Mouse (Mus musculus) spleen, postnatal 10 days (tissue): ENCODE data around the gene Nsd2.
A peak's percentile ranks its signal among the peaks of the same experiment; 100 is the strongest.
"Not testable (repeated sequence)": the region's sequence is repeated elsewhere in the genome, so short reads cannot be mapped to it uniquely, and the experiment has no call there.

Experiments
- DNase-seq, 2 experiments: peaks; one replicate each; pipeline ENCODE4 v3.0.0; 2021 to 2022; ENCODE audit warnings: low spot score in 2 of 2

Nsd2 gene

DNA sequence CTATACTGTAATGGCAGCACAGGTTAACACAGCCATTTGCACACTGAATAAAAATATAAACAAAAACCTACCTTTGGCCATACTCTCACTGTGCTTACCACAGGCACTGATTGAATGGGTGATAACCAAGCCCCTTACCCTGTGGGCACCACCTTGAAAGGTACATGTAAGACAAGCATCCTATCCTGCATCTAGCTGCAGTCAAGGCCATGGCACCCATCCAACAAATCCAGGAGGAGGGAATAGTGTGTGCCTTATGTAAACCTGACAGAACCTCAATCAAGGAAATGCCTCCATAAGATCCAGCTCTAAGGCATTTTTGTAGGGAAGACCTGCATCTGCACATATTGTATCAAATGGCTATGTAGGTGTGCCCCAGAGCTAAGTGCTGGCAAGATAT is 105.6 kb downstream of the Nsd2 start:
- no peak for DNase-seq

GRCm38 (mm10) chr5:33932413-33932812 is 111.9 kb downstream of the Nsd2 start:
- DNase-seq, result no peak

DNA sequence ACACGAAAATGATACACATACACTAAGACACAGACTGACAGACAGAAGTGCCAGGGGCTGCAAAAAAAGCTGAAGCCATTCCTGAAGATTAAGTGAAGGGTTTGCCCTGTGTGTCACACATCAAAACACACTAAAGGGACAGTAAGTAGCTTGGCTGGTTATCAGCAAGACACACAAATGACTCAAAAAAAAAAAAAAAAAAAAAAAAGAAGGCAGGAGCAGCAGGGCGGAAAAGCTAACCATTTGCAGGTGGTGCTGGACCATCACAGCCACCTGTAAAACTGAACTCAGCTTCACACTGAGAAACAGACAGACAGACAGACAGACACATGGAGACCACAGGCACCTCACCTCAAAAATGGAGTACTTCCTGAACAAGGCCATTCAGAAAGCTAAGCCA is 113.6 kb downstream of the Nsd2 start:
- no peak for DNase-seq

GRCm38 (mm10) chr5:33934877-33935276 is 114.4 kb downstream of the Nsd2 start:
- no peak for DNase-seq

DNA sequence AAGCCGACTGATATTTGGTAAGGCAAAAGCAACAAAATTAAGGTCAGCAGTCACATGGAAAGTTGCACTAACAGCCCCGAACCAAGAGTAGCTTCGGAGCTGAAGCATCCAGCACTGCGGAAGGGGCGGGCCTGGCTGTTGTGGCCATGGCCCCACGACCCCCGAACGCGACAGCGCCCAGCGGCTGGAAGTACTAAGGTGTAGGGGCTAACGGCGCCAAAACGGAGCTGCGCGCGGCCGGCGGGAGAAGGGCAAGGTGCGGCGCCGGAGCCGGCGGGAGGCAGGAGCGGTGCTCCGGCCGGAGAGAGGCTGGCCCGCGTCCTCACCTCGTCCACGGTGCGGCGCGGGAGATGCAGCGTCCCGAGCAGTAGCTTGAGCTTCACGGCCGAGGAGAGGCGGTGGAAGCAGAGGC is 115.2 kb downstream of the Nsd2 start:
- peak in 1 of 2 experiments; percentile 73 for DNase-seq

GRCm38 (mm10) chr5:33936120-33936707 is 115.7 kb downstream of the Nsd2 start, which contains the start of gene Nelfa:
Gene Nelfa, minus strand, starts transcription at chr5:33936413.
- DNase-seq, result peak; percentile 92 to 98

DNA sequence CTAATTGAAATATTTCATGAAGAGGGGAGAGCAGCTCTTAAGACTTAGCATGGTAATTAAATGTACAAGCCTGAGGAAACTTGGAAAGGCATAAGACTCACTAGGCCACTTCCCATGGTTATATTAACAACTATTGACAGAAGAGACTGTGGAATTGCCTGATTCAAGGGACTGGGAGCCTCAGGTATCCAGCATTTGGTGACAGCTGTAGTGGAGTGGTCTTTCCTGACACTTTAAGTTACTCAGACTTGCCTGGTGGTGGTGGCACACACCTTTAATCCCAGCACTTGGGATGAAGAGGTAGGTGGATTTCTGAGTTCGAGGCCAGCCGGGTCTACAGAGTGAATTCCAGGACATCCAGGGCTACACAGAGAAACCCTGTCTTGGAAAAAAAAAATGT is 116.7 kb downstream of the Nsd2 start:
- no peak for DNase-seq

DNA sequence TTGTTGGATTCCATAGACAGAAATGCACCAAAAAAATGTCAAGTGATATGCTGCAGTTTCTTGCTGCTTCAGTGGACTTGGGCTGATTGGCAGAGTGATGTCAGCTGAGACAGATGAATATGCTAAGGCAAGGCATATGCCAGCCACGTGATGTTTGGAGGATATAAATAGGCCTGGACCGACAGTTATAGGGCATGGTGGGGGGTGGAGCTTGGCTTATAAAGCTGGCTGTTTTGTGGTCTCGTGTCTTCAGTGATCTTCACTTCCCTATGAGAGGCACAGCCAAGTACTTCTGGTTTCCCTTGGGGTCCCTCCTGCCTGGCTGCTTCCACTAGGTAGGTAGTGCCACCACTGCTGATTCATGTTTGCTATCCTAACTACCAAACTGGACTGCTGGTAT is 117.9 kb downstream of the Nsd2 start:
- DNase-seq, result peak in 1 of 2 experiments; percentile 73

- not testable (repeated sequence) for DNase-seq
Measured at GRCm38 (mm10) chr5:33947035-33947434, 126.5 kb downstream of the Nsd2 start.
